ENCODE assay signal across 14 mouse cellular contexts in genomic region chr19:41789110-41789961, GRCm38 (mm10). TPM values are rescaled to one million over a fixed set of nuclear protein-coding genes. Genes with fewer than 3 reads are reported as not detected.
"Had no signal": no experiment of that assay in that cellular context is flagged by ENCODE, and none has a peak within 500 bp of the region (broad histone marks: within the 10 kb centered on the region; RNA-seq: fewer than 3 reads in every experiment).

No protein-coding gene starts in this region.

- H3K4me1 ChIP-seq: neural tube, embryonic 12.5 days had no signal

- H3K4me3 ChIP-seq: layer of hippocampus, adult 2 months; liver, embryonic 15.5 days; midbrain, embryonic 10.5 days; neural tube, embryonic 12.5 days had no signal

- H3K4me2 ChIP-seq: liver, embryonic 15.5 days; neural tube, embryonic 12.5 days had no signal

- H3K9ac ChIP-seq: liver, embryonic 15.5 days; neural tube, embryonic 12.5 days had no signal

- H3K9me3 ChIP-seq: liver, embryonic 15.5 days; midbrain, embryonic 10.5 days; neural tube, embryonic 12.5 days had no signal

- H3K27me3 ChIP-seq: liver, embryonic 15.5 days; neural tube, embryonic 12.5 days had no signal

- H3K27ac ChIP-seq: layer of hippocampus, adult 2 months; liver, embryonic 15.5 days; macrophage; midbrain, embryonic 10.5 days; neural tube, embryonic 12.5 days had no signal

- DNase-seq: kidney, adult 11 months; kidney, postnatal 10 days; kidney, postnatal 4 days; lung, adult 2 months; lung, postnatal 14 days; midbrain, embryonic 14.5 days; thymus, adult 2 months; thymus, postnatal 36 days had no signal

RNA-seq across cellular contexts. Expression of gene Slit1, which starts 45.9 kb away (rescaled TPM):
- total RNA-seq: neutrophil, adult 5-6 weeks had no signal
